Mouse (Mus musculus) midbrain, postnatal 0 days (tissue): ENCODE results near the gene Suclg2. TPM values are rescaled to one million over a fixed set of nuclear protein-coding genes. Genes with fewer than 3 reads are reported as not detected.
A peak's percentile ranks its signal among the peaks of the same experiment; 100 is the strongest.

Experiments
- ATAC-seq: fragments of 200-750 bp; cut with Nextera tagmentation; 2 replicates; pipeline ENCODE4 v1.8.0; 2017; ENCODE audit warnings: moderate number of reproducible peaks, mild to moderate bottlenecking, moderate TSS enrichment, moderate library complexity; ENCODE audit not compliant: low FRiP score
- DNase-seq: peaks from one replicate; pipeline ENCODE4 v3.0.0-alpha.2; 2015; ENCODE audit warnings: low spot score
- H3K27ac ChIP-seq: fragments of 300-500 bp; sonication (generic); 2 replicates; pipeline ENCODE4 v1.5.1; 2014; ENCODE audit warnings: low read depth, mild to moderate bottlenecking, low read length, mixed read lengths
- H3K27me3 ChIP-seq: fragments of 300-500 bp; sonication (generic); 2 replicates; pipeline ENCODE4 v1.6.1; 2014; ENCODE audit warnings: low read length, control low read depth, mixed read lengths; ENCODE audit not compliant: insufficient read depth
- H3K36me3 ChIP-seq: fragments of 300-500 bp; sonication (generic); 2 replicates; pipeline ENCODE4 v1.6.1; 2014; ENCODE audit warnings: low read length, control low read depth, mixed read lengths; ENCODE audit not compliant: insufficient read depth
- H3K4me1 ChIP-seq: fragments of 300-500 bp; sonication (generic); 2 replicates; pipeline ENCODE4 v1.6.1; 2014; ENCODE audit warnings: mild to moderate bottlenecking, control low read depth, antibody characterized with exemption, low read length, mixed read lengths; ENCODE audit not compliant: insufficient read depth
- H3K4me2 ChIP-seq: fragments of 300-500 bp; sonication (generic); 2 replicates; pipeline ENCODE4 v1.6.1; 2014; ENCODE audit warnings: low read depth, mild to moderate bottlenecking, low read length, mixed read lengths; ENCODE audit not compliant: poor library complexity, severe bottlenecking
- H3K4me3 ChIP-seq: fragments of 300-500 bp; sonication (generic); 2 replicates; pipeline ENCODE4 v1.5.1; 2014; ENCODE audit warnings: low read depth, mild to moderate bottlenecking, low read length, moderate library complexity
- H3K9ac ChIP-seq: fragments of 300-500 bp; sonication (generic); replicated peaks from 2 replicates; pipeline ENCODE4 v1.6.1; 2014; ENCODE audit warnings: mild to moderate bottlenecking, low read length, moderate library complexity, mixed read lengths; ENCODE audit not compliant: poor library complexity, severe bottlenecking
- H3K9me3 ChIP-seq: fragments of 300-500 bp; sonication (generic); 2 replicates; pipeline ENCODE4 v1.6.1; 2016; ENCODE audit warnings: low read length, control low read depth
- CTCF ChIP-seq: IDR thresholded peaks from 2 replicates; pipeline ENCODE4 v1.5.1; 2016; ENCODE audit warnings: antibody characterized with exemption, mild to moderate bottlenecking
- WGBS: fragments of 180-500 bp; shearing (Covaris S2); extraction: QIAGEN DNeasy Blood & Tissue Kit; methylation state at CpG from one replicate; pipeline ENCODE4 v1.1.7; 2014; 5-methylcytosine and 5-hydroxymethylcytosine counted together
- polyA plus RNA-seq: library from polyadenylated mRNA; unstranded; fragments of >200 nt; fragmentation: Nextera tagmentation; extraction: Ambion mirVana; gene quantifications from 2 replicates; pipeline ENCODE4 v1.2.1, GENCODE M21; 2015
- total RNA-seq: library from RNA; depleted of rRNA; stranded (reverse); fragments of >200 nt; gene quantifications from 2 replicates; pipeline ENCODE4 v1.2.3, GENCODE M21; 2014

Gene Suclg2
- total and polyA plus RNA-seq, 2 experiments from 2014 or later, result 14.4 to 15.7 TPM

DNA sequence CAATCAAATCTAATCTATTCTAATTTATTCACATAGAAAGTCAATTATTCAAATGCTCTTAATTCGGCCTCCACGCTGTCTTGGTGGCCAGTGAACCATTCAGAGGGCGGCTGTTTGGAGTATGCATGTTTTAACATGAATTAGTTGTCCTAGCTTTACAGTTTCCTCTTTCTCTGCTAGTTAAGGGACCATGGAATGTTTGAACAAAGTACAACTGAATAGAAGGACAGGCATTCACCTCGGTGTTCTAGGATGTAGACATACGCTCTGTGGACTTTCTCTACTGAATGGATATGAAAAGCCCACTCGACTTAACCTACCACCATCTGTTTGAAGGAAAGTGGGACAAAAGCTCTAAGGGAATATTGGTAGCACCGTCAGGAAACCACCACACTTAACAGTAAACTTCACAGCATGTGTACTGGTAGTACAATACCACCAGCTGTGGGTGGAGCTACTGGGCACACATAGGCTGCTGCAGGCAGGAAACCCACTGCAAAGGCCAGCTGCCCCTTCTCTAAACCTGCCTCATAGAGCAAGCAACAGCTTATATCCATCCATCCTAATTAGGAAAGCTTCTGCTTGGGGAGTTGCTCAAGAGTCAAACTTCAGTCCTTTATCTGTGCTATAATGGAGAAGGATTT lies 172.3 kb downstream of the Suclg2 start:
- WGBS, result 42% methylated on average over 7 of the region's 7 CpGs
- no peak overlapping the region for H3K4me3 ChIP-seq
- no peaks in the 10 kb centered on the region; the same call in 1 of the 2 replicates for H3K4me1 ChIP-seq
- H3K9me3 ChIP-seq, result no peaks in the 10 kb centered on the region
- H3K27ac ChIP-seq, result no peak overlapping the region
- no peak overlapping the region for H3K4me2 ChIP-seq
- DNase-seq (peak; percentile 25), ATAC-seq (no peak)
- no peak overlapping the region for H3K9ac ChIP-seq
- no peak for TF ChIP-seq CTCF
- no peaks in the 10 kb centered on the region for H3K36me3 ChIP-seq
- H3K27me3 ChIP-seq, result no peaks in the 10 kb centered on the region; the same call in 1 of the 2 replicates

DNA sequence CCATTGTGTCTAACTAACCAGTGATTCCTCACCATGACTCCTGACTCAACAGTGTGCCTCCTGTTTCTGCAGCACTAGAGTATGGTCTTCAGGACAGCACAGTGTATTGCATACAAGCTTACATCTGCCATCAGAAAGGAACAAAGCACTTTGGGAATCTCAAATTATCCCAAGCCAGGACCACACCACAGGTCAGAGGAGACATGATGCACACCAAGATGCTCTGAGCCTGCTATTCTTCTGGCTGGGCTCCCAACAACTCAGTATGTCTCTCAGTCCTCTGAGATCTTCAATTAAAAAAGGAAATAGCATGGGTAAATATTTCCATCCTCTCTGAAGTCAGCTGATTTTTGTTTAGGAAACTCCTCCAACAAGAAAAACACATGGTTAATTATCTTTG lies 172.9 kb downstream of the Suclg2 start:
- no peak overlapping the region for H3K4me2 ChIP-seq
- no peaks in the 10 kb centered on the region for H3K36me3 ChIP-seq
- H3K27me3 ChIP-seq, result no peaks in the 10 kb centered on the region; the same call in 1 of the 2 replicates
- H3K9ac ChIP-seq, result no peak overlapping the region
- no peaks in the 10 kb centered on the region for H3K9me3 ChIP-seq
- H3K4me1 ChIP-seq, result no peaks in the 10 kb centered on the region; the same call in 1 of the 2 replicates
- H3K27ac ChIP-seq, result no peak overlapping the region
- no peak overlapping the region for H3K4me3 ChIP-seq
- ATAC-seq (no peak), DNase-seq (peak; percentile 40)
- TF ChIP-seq CTCF, result no peak

DNA sequence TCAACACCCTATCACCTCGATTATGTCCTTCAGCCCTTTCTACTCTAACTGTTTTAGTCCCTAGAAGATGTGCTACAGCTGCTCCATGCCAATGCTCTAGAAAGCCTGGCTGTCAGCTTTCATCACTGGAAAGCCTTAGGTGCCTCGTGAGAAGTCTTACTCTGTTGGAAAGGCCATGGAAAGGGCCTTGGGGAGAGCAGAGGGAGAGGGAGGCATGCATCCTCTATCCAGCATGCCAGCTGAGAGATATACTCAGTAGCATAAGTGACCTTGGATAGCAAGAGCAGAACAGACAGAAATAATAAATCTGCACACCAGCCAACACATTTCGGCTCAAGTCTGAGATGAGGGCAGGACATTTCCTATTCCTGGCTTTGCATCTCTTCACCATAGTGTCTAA lies 173.3 kb downstream of the Suclg2 start:
- Histone ChIP-seq H3K27me3 (no peaks in the 10 kb centered on the region; the same call in 1 of the 2 replicates), H3K4me3 (no peak overlapping the region), H3K9ac (no peak overlapping the region), H3K4me1 (no peaks in the 10 kb centered on the region; the same call in 1 of the 2 replicates), H3K4me2 (no peak overlapping the region), H3K27ac (no peak overlapping the region), H3K36me3 (no peaks in the 10 kb centered on the region), H3K9me3 (no peaks in the 10 kb centered on the region)
- TF ChIP-seq CTCF, result no peak
- 60% methylated on average over 3 of the region's 3 CpGs for WGBS
- no peak for ATAC-seq
- DNase-seq, result no peak

DNA sequence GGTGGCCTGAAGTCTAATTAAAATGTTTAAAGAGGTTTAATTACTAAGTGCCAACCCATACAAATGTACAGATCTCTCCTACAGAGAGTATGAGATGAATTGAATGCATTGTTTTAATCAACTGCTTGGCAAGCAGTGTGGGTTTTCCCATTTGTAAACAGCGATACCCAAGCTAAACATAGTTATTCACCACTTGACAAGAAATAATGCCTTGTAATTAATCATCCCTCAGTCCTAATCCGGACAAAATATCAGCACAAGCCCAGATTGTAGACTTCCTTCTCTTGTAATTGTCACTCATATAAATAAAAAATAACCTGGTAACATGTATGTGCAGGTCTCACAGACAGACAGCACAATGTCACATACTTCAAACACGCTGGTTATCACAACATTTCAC lies 183.4 kb downstream of the Suclg2 start:
- WGBS, result 75% methylated on average over 3 of the region's 3 CpGs
- no peak for TF ChIP-seq CTCF
- no peak for ATAC-seq

DNA sequence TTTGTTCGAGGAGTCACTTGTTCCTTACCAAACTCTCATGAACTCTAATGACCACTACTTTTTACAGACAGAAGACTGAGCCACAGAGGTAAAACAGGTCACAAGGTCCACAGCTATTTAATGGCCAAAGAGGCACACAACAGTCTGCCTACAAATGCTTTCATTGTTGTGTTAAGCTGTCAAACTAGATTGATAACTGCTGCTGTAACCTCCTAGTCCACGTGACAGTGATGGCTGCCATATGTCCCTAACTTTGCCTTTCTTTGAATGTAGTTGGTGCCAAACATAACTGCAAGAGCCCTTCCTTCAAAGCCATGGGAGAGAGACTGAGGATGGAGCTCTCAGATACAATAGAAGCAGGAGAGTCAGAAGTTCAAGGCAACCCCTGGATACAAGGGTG lies 198.8 kb downstream of the Suclg2 start:
- ATAC-seq (no peak), DNase-seq (no peak)
- Histone ChIP-seq H3K9me3 (no peaks in the 10 kb centered on the region), H3K9ac (no peak overlapping the region), H3K27me3 (no peaks in the 10 kb centered on the region), H3K4me3 (no peak overlapping the region), H3K4me2 (no peak overlapping the region), H3K27ac (no peak overlapping the region), H3K4me1 (no peaks in the 10 kb centered on the region), H3K36me3 (no peaks in the 10 kb centered on the region)
- 91% methylated on average over 2 of the region's 2 CpGs for WGBS
- TF ChIP-seq CTCF, result no peak

More for the DNA sequence above, 183.4 kb downstream of the Suclg2 start:
- no peak for DNase-seq
- Histone ChIP-seq H3K27me3 (no peaks in the 10 kb centered on the region), H3K4me1 (no peaks in the 10 kb centered on the region), H3K9ac (no peak overlapping the region), H3K4me2 (no peak overlapping the region), H3K4me3 (no peak overlapping the region), H3K36me3 (no peaks in the 10 kb centered on the region), H3K27ac (no peak overlapping the region), H3K9me3 (no peaks in the 10 kb centered on the region)

DNA sequence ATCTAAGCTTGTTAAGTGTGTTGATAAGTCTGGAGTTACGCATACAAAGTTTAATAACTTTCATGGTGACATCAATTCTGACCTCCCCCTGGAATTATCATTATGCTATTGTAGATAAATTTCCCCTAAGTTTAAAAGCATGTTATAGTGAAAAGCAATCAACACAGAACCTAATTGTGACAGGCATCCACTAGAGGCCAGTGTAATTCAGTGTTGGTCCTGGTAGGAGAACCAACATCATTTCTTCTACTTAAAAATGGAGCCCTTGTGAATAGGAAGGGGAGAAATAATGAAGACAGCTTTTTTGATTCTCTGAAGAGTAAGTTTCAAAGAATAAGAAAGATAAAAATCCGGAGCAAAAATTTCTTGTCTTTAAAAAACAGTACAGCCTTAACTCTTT lies 200.2 kb downstream of the Suclg2 start:
- H3K9me3 ChIP-seq, result no peaks in the 10 kb centered on the region
- TF ChIP-seq CTCF, result peak; percentile 74
- H3K4me3 ChIP-seq, result no peak overlapping the region
- ATAC-seq, result no peak
- no peaks in the 10 kb centered on the region for H3K36me3 ChIP-seq
- no peaks in the 10 kb centered on the region for H3K4me1 ChIP-seq
- no peak overlapping the region for H3K27ac ChIP-seq
- DNase-seq, result peak; percentile 44
- no peak overlapping the region for H3K9ac ChIP-seq
- H3K27me3 ChIP-seq, result no peaks in the 10 kb centered on the region
- WGBS, result 76% methylated on average over 2 of the region's 2 CpGs
- H3K4me2 ChIP-seq, result no peak overlapping the region
